11 mouse cellular contexts compared by ENCODE assay signal in genomic region chr14:76731096-76731986, GRCm38 (mm10).
DNase-seq lines count a peak whose midpoint lies in the region; ATAC-seq and TF ChIP-seq lines count a peak whose summit lies in the region.
"Had no signal": no experiment of that assay in that cellular context is flagged by ENCODE, and none has a peak within 500 bp of the region (broad histone marks: within the 10 kb centered on the region; RNA-seq: fewer than 3 reads in every experiment).

No protein-coding gene starts in this region.

- no peak for ATAC-seq in forebrain, embryonic 16.5 days

- no peak overlapping the region for H3K4me2 ChIP-seq in forebrain, embryonic 16.5 days (ENCODE audit: low read length)
- H3K4me2 ChIP-seq: limb, embryonic 13.5 days; neural tube, embryonic 12.5 days had no signal

- H3K4me3 ChIP-seq in lung, adult 2 months (replicated peaks; ENCODE audit: extremely low read depth, low read depth, low read length) = no peak overlapping the region
- H3K4me3 ChIP-seq in forebrain, embryonic 16.5 days (replicated peaks; ENCODE audit: low read length) = no peak overlapping the region
- H3K4me3 ChIP-seq: limb, embryonic 13.5 days; neural tube, embryonic 12.5 days had no signal

- H3K9ac ChIP-seq in forebrain, embryonic 16.5 days (replicated peaks; ENCODE audit: low read depth, low read length) = no peak overlapping the region
- H3K9ac ChIP-seq: limb, embryonic 13.5 days; neural tube, embryonic 12.5 days had no signal

- no peak overlapping the region for H3K27ac ChIP-seq in forebrain, embryonic 16.5 days (ENCODE audit: low read length)
- H3K27ac ChIP-seq: limb, embryonic 13.5 days; neural tube, embryonic 12.5 days had no signal

- 0 out of 2 replicates have a peak, but pooled peaks cover 2% of the 10 kb centered on the region for H3K4me1 ChIP-seq in lung, adult 2 months (ENCODE audit: control insufficient read depth, insufficient read depth, low read length)
- H3K4me1 ChIP-seq in forebrain, embryonic 16.5 days (replicated peaks; ENCODE audit: control insufficient read depth, insufficient read depth, low read length) = peaks cover 2% of the 10 kb centered on the region; the same call in 1 of the 2 replicates

- no peaks in the 10 kb centered on the region for H3K9me3 ChIP-seq in forebrain, embryonic 16.5 days (ENCODE audit: control insufficient read depth, low read length)
- H3K9me3 ChIP-seq: limb, embryonic 13.5 days; neural tube, embryonic 12.5 days had no signal

- no peaks in the 10 kb centered on the region for H3K27me3 ChIP-seq in forebrain, embryonic 16.5 days (replicated peaks; ENCODE audit: control insufficient read depth, insufficient read depth, low read length)
- H3K27me3 ChIP-seq: CH12.LX; limb, embryonic 13.5 days; neural tube, embryonic 12.5 days had no signal

- DNase-seq in cerebellum, postnatal 36 days = peak; percentile 23 to 25
- no peak for DNase-seq in cerebellum, adult 11 months
- DNase-seq in 416B (ENCODE audit: low read depth) = peak; percentile 36
- DNase-seq in heart, adult 8-10 months (ENCODE audit: low spot score) = peak; percentile 68
- DNase-seq in lung, adult 2 months = peak; percentile 29
- no peak for DNase-seq in kidney, postnatal 10 days
- DNase-seq in adipocyte (ENCODE audit: low spot score) = no peak

- WGBS in lung, adult 2 months = 57% methylated on average over 19 of the region's 19 CpGs
- WGBS in forebrain, embryonic 16.5 days = 81% methylated on average over 19 of the region's 19 CpGs

- H3K36me3 ChIP-seq in forebrain, embryonic 16.5 days (ENCODE audit: control insufficient read depth, insufficient read depth) = no peaks in the 10 kb centered on the region
- H3K36me3 ChIP-seq: limb, embryonic 13.5 days; neural tube, embryonic 12.5 days had no signal

- no peak for TF ChIP-seq CTCF in lung, adult 2 months (IDR thresholded peaks at IDR 0.05; ENCODE audit: insufficient read depth, low read length)

- no peak for TF ChIP-seq POLR2A in lung, adult 2 months (IDR thresholded peaks at IDR 0.05; ENCODE audit: borderline replicate concordance, extremely low read depth, low read depth, low read length)

Comparison
In these comparisons a context has a peak if more than half of its experiments do, and no peak if none do; other contexts are left out.
1. DNase-seq: peak in cerebellum, postnatal 36 days (2 of 2), 416B (single experiment), heart, adult 8-10 months (single experiment) and lung, adult 2 months (single experiment); none in cerebellum, adult 11 months (single experiment), kidney, postnatal 10 days (single experiment) and adipocyte (single experiment).